Mouse (Mus musculus) embryo, embryonic 10.5 days (tissue): Measurements from ENCODE around the gene Ankfn1.

Experiments used
- DNase-seq: peaks from one replicate; pipeline ENCODE4 v3.0.0-alpha.2; 2015; ENCODE audit warnings: low spot score

Gene Ankfn1

GRCm38 (mm10) chr11:89676922-89677321 lies 100.5 kb downstream of the Ankfn1 start:
- DNase-seq: no peak

- peak; percentile 24 for DNase-seq
These were observed 103.4 kb downstream of the Ankfn1 start for GRCm38 (mm10) chr11:89673916-89674507.

GRCm38 (mm10) chr11:89672510-89673085 lies 104.9 kb downstream of the Ankfn1 start:
- peak; percentile 7 for DNase-seq

GRCm38 (mm10) chr11:89665170-89665880 lies 112.1 kb downstream of the Ankfn1 start:
- no peak for DNase-seq

- DNase-seq: no peak
These were observed 118.4 kb downstream of the Ankfn1 start for GRCm38 (mm10) chr11:89659048-89659447.

- DNase-seq: no peak
These were observed 120.9 kb downstream of the Ankfn1 start for GRCm38 (mm10) chr11:89656556-89656955.

- no peak for DNase-seq
These were observed 141.7 kb downstream of the Ankfn1 start for GRCm38 (mm10) chr11:89635740-89636139.

- DNase-seq: no peak
These were observed 146.1 kb downstream of the Ankfn1 start for GRCm38 (mm10) chr11:89631315-89631714.

- no peak for DNase-seq
These were observed 148.9 kb downstream of the Ankfn1 start for GRCm38 (mm10) chr11:89628562-89628961.

GRCm38 (mm10) chr11:89627232-89627631 lies 150.2 kb downstream of the Ankfn1 start:
- DNase-seq: no peak

GRCm38 (mm10) chr11:89623698-89624445 lies 153.6 kb downstream of the Ankfn1 start:
- no peak for DNase-seq

- no peak for DNase-seq
These were observed 157.5 kb downstream of the Ankfn1 start for GRCm38 (mm10) chr11:89619955-89620354.

GRCm38 (mm10) chr11:89615806-89616205 lies 161.6 kb downstream of the Ankfn1 start:
- DNase-seq: no peak

GRCm38 (mm10) chr11:89611596-89611995 lies 165.9 kb downstream of the Ankfn1 start:
- DNase-seq: peak; percentile 39

- no peak for DNase-seq
These were observed 169.4 kb downstream of the Ankfn1 start for GRCm38 (mm10) chr11:89608071-89608470.

GRCm38 (mm10) chr11:89607270-89607669 lies 170.2 kb downstream of the Ankfn1 start:
- DNase-seq: no peak

GRCm38 (mm10) chr11:89606346-89606745 lies 171.1 kb downstream of the Ankfn1 start:
- no peak for DNase-seq

- DNase-seq: no peak
These were observed 174.5 kb downstream of the Ankfn1 start for GRCm38 (mm10) chr11:89602966-89603365.

- no peak for DNase-seq
These were observed 176.4 kb downstream of the Ankfn1 start for GRCm38 (mm10) chr11:89600921-89601515.

GRCm38 (mm10) chr11:89590273-89590874 lies 187.1 kb downstream of the Ankfn1 start:
- DNase-seq: no peak

- no peak for DNase-seq
These were observed 191.1 kb downstream of the Ankfn1 start for GRCm38 (mm10) chr11:89586341-89586740.

- no peak for DNase-seq
These were observed 197.6 kb downstream of the Ankfn1 start for GRCm38 (mm10) chr11:89579826-89580225.
